Mouse (Mus musculus) intestine, embryonic 14.5 days (tissue): ENCODE results near the gene Ppfia4. TPM values are rescaled to one million over a fixed set of nuclear protein-coding genes. Genes with fewer than 3 reads are reported as not detected.
"Not testable (repeated sequence)": the region's sequence is repeated elsewhere in the genome, so short reads cannot be mapped to it uniquely, and the experiment has no call there.

Source experiments
- ATAC-seq: fragments of 200-750 bp; cut with Nextera tagmentation; replicated peaks from 2 replicates; pipeline ENCODE4 v1.8.0; 2017; ENCODE audit warnings: low read depth, moderate number of reproducible peaks, moderate TSS enrichment, moderate library complexity; ENCODE audit not compliant: low FRiP score, low TSS enrichment
- DNase-seq: peaks from one replicate; pipeline ENCODE4 v3.0.0-alpha.2; 2018; ENCODE audit warnings: low spot score
- H3K27ac ChIP-seq: fragments of 300-500 bp; sonication (generic); 2 replicates; pipeline ENCODE4 v1.5.1; 2014; ENCODE audit warnings: low read depth, mild to moderate bottlenecking, control low read depth
- H3K27me3 ChIP-seq: fragments of 300-500 bp; sonication (generic); replicated peaks from 2 replicates; pipeline ENCODE4 v1.6.1; 2014; ENCODE audit warnings: low read length, control low read depth; ENCODE audit not compliant: control insufficient read depth, insufficient read depth
- H3K36me3 ChIP-seq: fragments of 300-500 bp; sonication (generic); 2 replicates; pipeline ENCODE4 v1.6.1; 2014; ENCODE audit warnings: low read length, control low read depth; ENCODE audit not compliant: control insufficient read depth, insufficient read depth
- H3K4me1 ChIP-seq: fragments of 300-500 bp; sonication (generic); replicated peaks from 2 replicates; pipeline ENCODE4 v1.6.1; 2014; ENCODE audit warnings: low read length, control low read depth, mixed read lengths; ENCODE audit not compliant: control insufficient read depth, insufficient read depth
- H3K4me2 ChIP-seq: fragments of 300-500 bp; sonication (generic); 2 replicates; pipeline ENCODE4 v1.6.1; 2014; ENCODE audit warnings: low read length
- H3K4me3 ChIP-seq: fragments of 300-500 bp; sonication (generic); 2 replicates; pipeline ENCODE4 v1.5.1; 2014; ENCODE audit warnings: low read depth, low read length, control low read depth, mixed read lengths
- H3K9ac ChIP-seq: fragments of 300-500 bp; sonication (generic); 2 replicates; pipeline ENCODE4 v1.6.1; 2014; ENCODE audit warnings: mild to moderate bottlenecking, low read length
- H3K9me3 ChIP-seq: fragments of 300-500 bp; sonication (generic); 2 replicates; pipeline ENCODE4 v1.6.1; 2016; ENCODE audit warnings: low read length, control low read depth; ENCODE audit not compliant: control insufficient read depth
- WGBS: fragments of 180-500 bp; shearing (Covaris S2); extraction: QIAGEN DNeasy Blood & Tissue Kit; methylation state at CpG from one replicate; pipeline ENCODE4 v1.1.7; 2014; 5-methylcytosine and 5-hydroxymethylcytosine counted together
- polyA plus RNA-seq: library from polyadenylated mRNA; unstranded; fragments of >200 nt; fragmentation: Nextera tagmentation; extraction: Ambion mirVana; gene quantifications from 2 replicates; pipeline ENCODE4 v1.2.1, GENCODE M21; 2014

The Ppfia4 gene
- polyA plus RNA-seq, 1 experiment from 2014 or later, result 4.3 TPM

DNA sequence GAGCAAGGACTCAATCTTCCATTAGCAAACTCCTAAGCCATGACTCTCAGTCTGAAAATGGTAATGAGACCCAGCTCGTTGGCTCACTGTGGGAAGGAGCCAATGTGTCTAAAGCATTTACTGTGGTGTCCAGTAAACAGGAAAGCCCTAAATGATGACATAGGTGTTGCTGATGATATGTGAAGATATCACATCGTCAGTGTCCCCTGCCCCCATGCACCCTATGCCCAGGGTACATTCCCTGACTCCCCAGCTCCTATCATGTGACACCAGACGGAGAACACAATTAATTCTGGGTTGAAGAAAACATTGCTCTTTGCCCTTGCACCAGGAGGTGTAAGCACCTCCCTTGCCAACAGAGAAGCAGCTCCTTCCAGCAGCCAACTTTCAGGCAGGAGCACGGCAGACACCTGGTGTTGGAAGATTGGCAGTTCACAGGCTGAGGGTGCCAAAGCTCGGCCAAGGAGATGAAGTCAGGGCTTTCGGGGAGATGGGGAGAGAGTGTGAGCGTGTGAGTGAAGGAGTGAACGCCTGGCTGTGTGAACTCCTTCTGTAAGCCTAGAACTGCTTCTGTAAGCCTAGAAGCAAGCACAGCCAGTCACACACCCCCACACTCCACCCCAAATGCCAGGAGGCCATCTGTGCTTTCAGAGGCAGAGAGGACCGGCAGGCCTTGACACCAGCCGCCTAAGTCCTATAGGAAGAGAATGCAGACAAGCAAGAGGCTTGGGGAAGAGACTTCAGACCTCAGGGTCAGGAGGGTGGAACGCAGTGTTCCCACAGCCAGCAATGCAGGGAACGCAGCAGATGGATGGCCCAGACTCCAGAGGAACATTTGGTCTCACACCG, 56.9 kb downstream of the Ppfia4 start:
- no peak for ATAC-seq
- DNase-seq, result no peak
- Histone ChIP-seq H3K27ac (no peak overlapping the region), H3K9me3 (no peaks in the 10 kb centered on the region), H3K4me3 (no peak overlapping the region), H3K36me3 (no peaks in the 10 kb centered on the region), H3K4me1 (0 out of 2 replicates have a peak, but pooled peaks cover 3% of the 10 kb centered on the region), H3K4me2 (no peak overlapping the region), H3K9ac (no peak overlapping the region), H3K27me3 (no peaks in the 10 kb centered on the region)
- 61% methylated on average over 13 of the region's 13 CpGs for WGBS

DNA sequence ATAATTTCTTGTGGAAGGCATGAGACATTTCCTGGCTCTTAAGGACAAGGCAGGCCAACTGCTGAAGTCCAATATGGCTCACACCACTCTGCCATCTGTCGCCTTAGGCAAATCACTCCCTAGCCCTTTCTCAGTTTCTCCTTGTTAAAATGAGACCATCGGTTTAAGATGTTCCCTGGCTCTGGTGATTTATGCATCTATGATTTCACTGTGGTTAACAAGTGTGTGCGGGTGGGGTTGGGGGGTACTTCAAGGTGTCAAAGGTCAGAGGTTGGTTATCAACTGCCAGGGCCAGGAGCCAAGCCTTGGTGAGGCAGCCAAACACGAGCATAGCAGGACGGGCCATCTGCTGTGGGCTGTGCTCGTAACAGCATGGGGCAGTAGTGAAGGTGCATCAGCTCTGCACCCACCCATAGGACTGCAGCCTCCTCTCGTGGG, 58.2 kb downstream of the Ppfia4 start:
- H3K4me1 ChIP-seq, result 0 out of 2 replicates have a peak, but pooled peaks cover 3% of the 10 kb centered on the region
- 68% methylated on average over 7 of the region's 7 CpGs for WGBS

DNA sequence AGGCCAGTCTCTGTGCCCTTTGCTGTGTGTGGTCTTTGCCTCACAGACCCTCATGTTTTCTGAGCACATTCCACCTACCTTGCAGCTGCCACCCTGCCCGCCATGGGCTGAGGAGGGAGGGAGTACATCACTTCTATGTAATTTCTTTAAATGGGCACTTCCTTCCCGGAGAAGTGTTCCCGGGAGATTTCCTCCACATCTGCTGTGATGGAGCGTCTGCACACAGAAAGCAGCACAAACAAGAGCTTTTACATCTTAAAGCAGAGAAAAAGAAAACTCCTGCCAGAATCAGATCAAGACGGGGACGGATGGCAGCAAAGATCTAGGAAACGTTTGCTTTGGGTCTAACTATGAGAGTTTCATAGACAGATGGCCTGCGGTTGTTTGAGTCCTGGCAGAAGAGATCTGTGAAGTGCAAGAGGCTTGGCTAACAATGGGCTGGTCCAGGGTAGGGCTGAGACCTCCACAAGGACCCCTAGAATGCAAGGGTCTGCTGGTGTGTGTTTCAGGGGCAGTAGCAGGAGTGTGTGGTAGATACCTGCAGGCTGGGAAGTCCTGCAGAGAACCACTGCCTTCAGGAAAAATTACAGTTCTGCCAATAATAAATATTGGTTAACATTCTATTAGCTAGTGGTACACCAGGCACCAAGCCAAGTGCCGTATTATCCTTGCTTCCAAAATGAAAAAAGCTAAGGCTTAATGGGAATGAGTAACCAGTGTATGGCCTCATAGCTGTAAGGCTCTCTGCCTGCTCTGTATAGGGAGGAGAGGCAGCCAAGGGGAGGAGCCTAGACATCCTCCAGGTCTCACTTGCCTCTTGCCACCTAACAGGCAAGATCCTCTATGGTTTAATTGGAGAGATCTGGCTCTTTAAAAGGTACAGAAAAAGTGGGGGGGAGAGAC, 59.0 kb downstream of the Ppfia4 start:
- Histone ChIP-seq H3K4me3 (no peak overlapping the region), H3K4me2 (no peak overlapping the region), H3K4me1 (0 out of 2 replicates have a peak, but pooled peaks cover 3% of the 10 kb centered on the region), H3K27ac (no peak overlapping the region), H3K36me3 (no peaks in the 10 kb centered on the region), H3K9ac (no peak overlapping the region), H3K27me3 (no peaks in the 10 kb centered on the region), H3K9me3 (no peaks in the 10 kb centered on the region)
- 46% methylated on average over 9 of the region's 9 CpGs for WGBS
- no peak for ATAC-seq
- DNase-seq, result no peak

More for the DNA sequence above, 58.2 kb downstream of the Ppfia4 start:
- Histone ChIP-seq H3K27me3 (no peaks in the 10 kb centered on the region), H3K27ac (no peak overlapping the region), H3K9ac (no peak overlapping the region), H3K36me3 (no peaks in the 10 kb centered on the region), H3K4me3 (no peak overlapping the region), H3K9me3 (no peaks in the 10 kb centered on the region), H3K4me2 (no peak overlapping the region)
- DNase-seq (no peak), ATAC-seq (no peak)

DNA sequence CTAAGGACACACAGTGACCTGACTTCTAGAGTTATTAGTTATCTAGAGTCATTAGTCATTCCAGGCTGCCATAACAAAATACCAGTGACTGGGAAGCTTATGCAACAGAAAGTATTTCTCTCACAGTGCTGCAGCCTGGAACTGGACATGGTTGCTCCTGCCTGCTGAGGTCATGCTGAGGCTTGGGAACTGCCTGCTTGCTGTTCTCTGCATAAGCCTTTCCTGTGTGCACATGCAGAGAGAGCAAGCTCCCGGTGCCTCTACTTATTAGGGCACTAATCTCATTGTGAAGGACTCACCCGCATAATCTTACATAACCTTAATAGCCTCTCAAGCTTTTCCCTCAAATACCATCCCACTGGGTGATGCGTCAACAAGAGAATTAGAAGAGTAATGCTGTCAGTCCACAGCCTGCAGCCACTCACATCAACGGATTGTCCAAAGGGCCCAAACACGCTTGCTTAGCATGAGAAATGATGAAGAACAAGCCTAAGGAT, 59.9 kb downstream of the Ppfia4 start:
- DNase-seq, result no peak
- Histone ChIP-seq H3K4me1 (0 out of 2 replicates have a peak, but pooled peaks cover 3% of the 10 kb centered on the region), H3K36me3 (no peaks in the 10 kb centered on the region), H3K27me3 (no peaks in the 10 kb centered on the region), H3K27ac (no peak overlapping the region), H3K9me3 (no peaks in the 10 kb centered on the region), H3K4me3 (no peak overlapping the region), H3K4me2 (no peak overlapping the region), H3K9ac (no peak overlapping the region)
- no peak for ATAC-seq
- WGBS, result 69% methylated on average over 5 of the region's 5 CpGs

DNA sequence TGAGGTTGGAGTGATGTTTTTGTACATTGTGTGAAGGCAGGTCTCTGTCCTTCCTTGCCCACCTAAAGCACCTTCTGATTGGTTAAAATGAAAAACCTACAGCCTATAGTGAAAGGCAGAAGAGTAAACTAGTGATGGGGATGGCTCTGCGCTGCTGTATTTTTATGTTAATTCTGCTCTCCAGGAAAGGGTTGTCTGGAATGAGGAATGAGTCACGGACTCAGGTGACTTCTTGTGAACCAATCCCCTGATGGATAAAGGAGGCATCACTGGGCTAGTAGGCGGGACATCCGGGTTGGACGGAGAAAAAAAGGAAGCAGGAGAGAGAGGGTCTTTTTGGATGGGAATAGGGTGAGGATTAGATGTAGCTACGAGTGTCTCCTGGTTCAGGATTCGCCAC, 62.7 kb downstream of the Ppfia4 start:
- Histone ChIP-seq H3K9ac (no peak overlapping the region), H3K4me1 (0 out of 2 replicates have a peak, but pooled peaks cover 3% of the 10 kb centered on the region), H3K4me3 (no peak overlapping the region), H3K36me3 (no peaks in the 10 kb centered on the region), H3K9me3 (no peaks in the 10 kb centered on the region), H3K27me3 (no peaks in the 10 kb centered on the region), H3K27ac (no peak overlapping the region), H3K4me2 (no peak overlapping the region)
- ATAC-seq (no peak), DNase-seq (no peak)
- 75% methylated on average over 7 of the region's 7 CpGs for WGBS

DNA sequence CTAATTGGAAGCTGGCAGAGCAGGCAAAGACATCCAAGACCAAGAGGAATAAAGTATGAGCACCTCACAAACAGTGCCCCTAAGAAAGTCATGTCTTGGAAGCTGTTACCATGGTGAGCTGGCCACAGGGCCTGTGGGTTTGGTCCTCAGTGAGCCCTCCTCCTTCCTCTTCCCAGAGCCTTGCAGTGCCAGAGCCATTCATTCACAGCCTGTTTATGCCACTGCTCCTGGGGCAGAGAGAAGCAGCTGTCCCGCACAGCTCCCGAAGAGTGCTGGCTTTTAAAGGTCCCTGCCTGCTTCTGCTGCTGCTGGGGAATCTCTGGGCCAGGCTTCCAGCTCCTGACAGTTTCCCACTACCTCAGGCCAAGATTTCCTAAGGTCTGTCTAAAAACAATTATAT, 66.9 kb downstream of the Ppfia4 start:
- 14% methylated on average over 2 of the region's 2 CpGs for WGBS
- H3K27ac ChIP-seq, result no peak overlapping the region
- no peaks in the 10 kb centered on the region for H3K36me3 ChIP-seq
- H3K9ac ChIP-seq, result no peak overlapping the region
- no peak overlapping the region for H3K4me3 ChIP-seq
- DNase-seq, result no peak
- peaks cover 5% of the 10 kb centered on the region; the same call in 1 of the 2 replicates for H3K9me3 ChIP-seq
- no peak for ATAC-seq
- H3K4me1 ChIP-seq, result no peaks in the 10 kb centered on the region
- H3K4me2 ChIP-seq, result no peak overlapping the region
- no peaks in the 10 kb centered on the region for H3K27me3 ChIP-seq

DNA sequence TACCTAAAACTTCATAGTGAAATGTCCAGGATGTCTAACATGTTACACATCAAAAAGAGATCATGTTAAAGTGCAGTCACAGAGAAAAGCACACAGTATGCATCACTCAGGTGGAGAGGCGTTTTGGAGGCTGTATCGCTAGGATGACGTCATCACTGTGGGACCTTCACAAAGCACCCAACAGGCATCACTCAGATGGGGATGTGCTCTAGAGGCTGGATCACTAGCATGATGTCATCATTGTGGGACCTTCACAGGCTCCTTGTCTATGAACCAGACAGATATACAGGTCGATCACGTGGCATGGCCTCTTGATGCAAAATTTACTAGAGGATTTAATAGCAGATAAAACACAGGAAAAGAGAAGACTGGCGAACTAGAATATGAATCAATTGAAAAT, 68.4 kb downstream of the Ppfia4 start:
- DNase-seq (no peak), ATAC-seq (no peak)
- WGBS, result 88% methylated on average over 6 of the region's 6 CpGs
- Histone ChIP-seq H3K27me3 (no peaks in the 10 kb centered on the region), H3K4me3 (no peak overlapping the region), H3K9ac (no peak overlapping the region), H3K27ac (no peak overlapping the region), H3K9me3 (peaks cover 6% of the 10 kb centered on the region; the same call in 1 of the 2 replicates), H3K4me1 (no peaks in the 10 kb centered on the region), H3K4me2 (no peak overlapping the region), H3K36me3 (no peaks in the 10 kb centered on the region)

DNA sequence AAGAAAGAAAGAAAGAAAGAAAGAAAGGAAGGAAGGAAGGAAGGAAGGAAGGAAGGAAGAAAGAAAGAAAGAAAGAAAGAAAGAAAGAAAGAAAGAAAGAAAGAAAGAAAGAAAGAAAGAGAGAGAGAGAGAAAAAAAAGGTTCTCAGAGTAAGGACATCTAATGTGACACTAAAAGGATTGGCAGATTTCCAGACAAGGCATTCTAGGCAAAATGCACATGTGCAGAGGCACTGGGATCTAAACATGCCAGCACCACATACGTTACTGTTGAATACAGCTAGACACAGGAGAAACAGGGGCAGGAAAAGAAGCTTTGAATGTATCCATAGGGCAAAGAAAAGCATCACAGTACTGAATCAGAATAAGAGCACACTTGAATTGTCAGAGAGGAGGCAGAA, 83.0 kb downstream of the Ppfia4 start:
- not testable (repeated sequence) for H3K4me3 ChIP-seq

More for the DNA sequence above, 83.0 kb downstream of the Ppfia4 start:
- not testable (repeated sequence) for H3K4me2 ChIP-seq, H3K27me3 ChIP-seq, H3K36me3 ChIP-seq, H3K4me1 ChIP-seq, DNase-seq, ATAC-seq, H3K9me3 ChIP-seq, H3K27ac ChIP-seq, H3K9ac ChIP-seq
- 74% methylated on average over 1 of the region's 1 CpGs for WGBS
